Mouse (Mus musculus) kidney, adult 2 months (tissue): ENCODE results near the gene Cap2. TPM values are rescaled to one million over a fixed set of nuclear protein-coding genes. Genes with fewer than 3 reads are reported as not detected.

ENCODE experiments used
- DNase-seq: peaks from one replicate; pipeline ENCODE4 v3.0.0; 2021
- H3K27ac ChIP-seq: fragments of 200-500 bp; 2 replicates; pipeline ENCODE4 v1.5.1; 2012; ENCODE audit warnings: low read depth, low read length, control low read depth, inconsistent platforms; ENCODE audit not compliant: insufficient read depth
- H3K27me3 ChIP-seq: fragments of 200-500 bp; replicated peaks from 2 replicates; pipeline ENCODE4 v1.6.1; 2012; ENCODE audit warnings: mild to moderate bottlenecking, moderate library complexity, low read length, inconsistent platforms; ENCODE audit not compliant: control insufficient read depth, insufficient read depth
- H3K36me3 ChIP-seq: fragments of 200-500 bp; 2 replicates; pipeline ENCODE4 v1.6.1; 2012; ENCODE audit warnings: mild to moderate bottlenecking, moderate library complexity, low read length, inconsistent platforms; ENCODE audit not compliant: control insufficient read depth, insufficient read depth
- H3K4me1 ChIP-seq: fragments of 200-500 bp; 2 replicates; pipeline ENCODE4 v1.6.1; 2011; ENCODE audit warnings: low read length; ENCODE audit not compliant: control insufficient read depth, insufficient read depth
- H3K4me3 ChIP-seq: fragments of 200-500 bp; 2 replicates; pipeline ENCODE4 v1.5.1; 2011; ENCODE audit warnings: mild to moderate bottlenecking, low read depth, low read length, control low read depth; ENCODE audit not compliant: insufficient read depth
- CTCF ChIP-seq: fragments of 200-500 bp; conservative IDR thresholded peaks from 2 replicates; pipeline ENCODE4 v1.5.1; 2011; ENCODE audit warnings: low read depth, mild to moderate bottlenecking, control low read depth, low read length, moderate library complexity, mixed read lengths; ENCODE audit not compliant: insufficient read depth, insufficient read length
- POLR2A ChIP-seq: fragments of 200-500 bp; IDR thresholded peaks from one replicate; pipeline ENCODE4 v1.6.1; 2011; ENCODE audit warnings: low read depth, low read length, control low read depth
- WGBS: fragments of 180-500 bp; shearing (Covaris S2); methylation state at CpG from one replicate; pipeline ENCODE4 v1.1.7; 2018; 5-methylcytosine and 5-hydroxymethylcytosine counted together
- polyA plus RNA-seq: library from polyadenylated mRNA; depleted of rRNA; stranded (reverse); fragments of >200 nt; gene quantifications from 2 replicates; pipeline ENCODE4 v1.2.3, GENCODE M21; 2012

Cap2 gene
- polyA plus RNA-seq, 1 experiment: 3.2 TPM

DNA sequence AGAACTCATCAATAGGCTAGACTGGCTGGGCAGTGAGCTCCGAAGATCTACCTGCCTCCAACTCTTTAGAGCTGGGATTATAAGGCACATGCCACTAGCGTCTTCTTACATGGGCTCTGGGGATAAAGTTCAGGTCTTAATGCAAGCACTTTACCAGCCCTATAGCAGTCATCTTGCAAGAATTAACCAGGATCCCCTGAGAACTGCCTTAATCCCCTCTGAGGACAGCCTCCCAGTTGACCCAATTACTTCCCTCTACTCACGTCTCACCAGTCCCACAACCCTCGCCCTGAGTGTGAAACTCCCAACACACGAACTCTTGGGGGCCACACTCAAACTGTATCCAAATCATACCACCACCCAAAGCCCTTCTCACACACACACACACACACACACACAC, 64.3 kb downstream of the Cap2 start:
- Histone ChIP-seq H3K4me1 (no peaks in the 10 kb centered on the region), H3K27me3 (no peaks in the 10 kb centered on the region), H3K36me3 (no peaks in the 10 kb centered on the region), H3K27ac (no peak overlapping the region), H3K4me3 (no peak overlapping the region)
- no peak for TF ChIP-seq POLR2A
- TF ChIP-seq CTCF: no peak
- WGBS: 91% methylated on average over 5 of the region's 5 CpGs
- DNase-seq: no peak

DNA sequence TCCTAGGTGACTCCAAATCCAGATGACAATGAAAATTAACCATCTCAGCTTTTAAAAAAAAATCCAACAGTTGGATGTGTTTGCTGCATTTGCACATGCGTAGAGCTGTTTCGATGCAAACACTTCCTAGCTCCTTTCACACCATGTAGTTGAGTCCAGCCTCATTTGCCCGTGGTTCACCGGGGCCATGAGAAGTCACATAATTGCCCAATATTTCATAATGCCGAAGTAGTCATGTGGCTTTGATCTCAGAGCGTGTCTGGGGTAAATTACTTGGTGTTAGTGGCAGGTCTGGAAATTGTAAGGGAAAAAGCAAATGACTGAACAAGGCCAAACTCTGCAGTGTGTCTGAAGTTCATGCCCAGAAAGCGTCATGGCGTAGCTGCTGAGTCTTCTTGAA, 67.8 kb downstream of the Cap2 start:
- Histone ChIP-seq H3K36me3 (no peaks in the 10 kb centered on the region), H3K4me3 (no peak overlapping the region), H3K4me1 (no peaks in the 10 kb centered on the region), H3K27ac (no peak overlapping the region), H3K27me3 (no peaks in the 10 kb centered on the region)
- DNase-seq: no peak
- WGBS: 84% methylated on average over 8 of the region's 8 CpGs
- TF ChIP-seq POLR2A (no peak), CTCF (no peak)

DNA sequence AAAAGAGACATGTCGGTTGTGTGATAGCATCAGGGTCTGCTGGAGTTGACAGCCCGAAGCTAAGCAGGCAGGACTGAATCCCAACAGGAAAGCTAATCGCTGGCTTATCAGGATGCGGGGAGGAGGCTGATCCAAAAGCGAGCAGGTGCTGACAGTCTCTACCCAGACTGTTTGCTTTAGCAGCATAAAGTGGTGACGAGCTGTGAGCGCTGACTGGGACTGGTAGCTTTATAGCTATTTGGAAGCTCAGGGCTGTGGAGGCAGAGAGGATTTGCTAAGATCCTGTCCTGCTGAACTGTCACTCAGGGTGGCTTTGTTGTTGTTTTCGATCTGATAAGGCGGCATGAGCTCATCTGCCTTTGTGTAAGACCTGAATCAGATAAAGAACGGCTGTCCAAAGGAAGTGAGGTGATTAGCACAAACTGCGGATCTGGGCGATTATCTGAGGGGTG, 69.5 kb downstream of the Cap2 start:
- no peaks in the 10 kb centered on the region for H3K4me1 ChIP-seq
- 33% methylated on average over 12 of the region's 12 CpGs for WGBS
- H3K27me3 ChIP-seq: no peaks in the 10 kb centered on the region
- no peak overlapping the region for H3K4me3 ChIP-seq
- H3K27ac ChIP-seq: no peak overlapping the region
- no peaks in the 10 kb centered on the region for H3K36me3 ChIP-seq
- no peak for TF ChIP-seq POLR2A
- no peak for TF ChIP-seq CTCF
- DNase-seq: no peak

- WGBS: 36% methylated on average over 11 of the region's 11 CpGs
- TF ChIP-seq POLR2A: no peak
- no peak for TF ChIP-seq CTCF
- Histone ChIP-seq H3K27ac (no peak overlapping the region), H3K27me3 (no peaks in the 10 kb centered on the region), H3K4me3 (no peak overlapping the region), H3K4me1 (no peaks in the 10 kb centered on the region), H3K36me3 (no peaks in the 10 kb centered on the region)
- DNase-seq: peak; percentile 24
These were observed 70.5 kb downstream of the Cap2 start for GRCm38 (mm10) chr13:46571961-46572647.

DNA sequence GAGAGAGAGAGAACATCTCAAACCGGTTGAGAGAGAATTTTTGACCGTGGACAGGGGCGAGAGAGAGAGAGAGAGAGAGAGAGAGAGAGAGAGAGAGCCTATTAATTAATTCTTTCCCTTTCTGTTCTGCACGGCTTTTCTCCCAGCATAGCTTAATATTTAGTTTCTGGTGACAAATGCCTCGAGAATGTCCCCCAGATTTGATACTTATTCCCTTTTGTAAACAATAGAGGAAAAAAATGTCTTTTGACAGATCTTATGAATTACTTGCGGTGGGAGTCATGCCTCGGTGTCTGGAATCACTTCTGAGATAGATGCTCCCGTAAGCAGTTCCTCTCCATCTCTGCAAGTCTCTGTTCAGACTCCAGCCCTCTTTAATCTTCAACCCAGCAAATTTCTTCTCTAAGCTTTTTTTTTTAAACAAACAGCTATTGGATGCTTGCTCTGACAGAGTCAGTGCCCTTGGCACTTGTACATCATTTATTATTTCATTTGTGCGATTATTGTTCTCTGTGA, 71.1 kb downstream of the Cap2 start:
- no peak for DNase-seq
- no peak for TF ChIP-seq CTCF
- no peak for TF ChIP-seq POLR2A
- H3K4me3 ChIP-seq: no peak overlapping the region
- no peaks in the 10 kb centered on the region for H3K27me3 ChIP-seq
- H3K36me3 ChIP-seq: no peaks in the 10 kb centered on the region
- no peaks in the 10 kb centered on the region for H3K4me1 ChIP-seq
- 23% methylated on average over 9 of the region's 9 CpGs for WGBS
- H3K27ac ChIP-seq: no peak overlapping the region

- H3K4me1 ChIP-seq: no peaks in the 10 kb centered on the region
- H3K27ac ChIP-seq: no peak overlapping the region
- 39% methylated on average over 5 of the region's 5 CpGs for WGBS
- peak; percentile 18 for DNase-seq
- no peaks in the 10 kb centered on the region for H3K27me3 ChIP-seq
- no peak overlapping the region for H3K4me3 ChIP-seq
- TF ChIP-seq CTCF (no peak), POLR2A (no peak)
- no peaks in the 10 kb centered on the region for H3K36me3 ChIP-seq
These were observed 72.6 kb downstream of the Cap2 start for GRCm38 (mm10) chr13:46574201-46574600.

GRCm38 (mm10) chr13:46574707-46575106, 73.1 kb downstream of the Cap2 start:
- Histone ChIP-seq H3K27me3 (no peaks in the 10 kb centered on the region), H3K27ac (no peak overlapping the region), H3K36me3 (no peaks in the 10 kb centered on the region), H3K4me1 (no peaks in the 10 kb centered on the region), H3K4me3 (no peak overlapping the region)
- no peak for DNase-seq
- no peak for TF ChIP-seq POLR2A
- no peak for TF ChIP-seq CTCF
- 74% methylated on average over 4 of the region's 4 CpGs for WGBS
